Comparison of ENCODE assay signal across 8 mouse cellular contexts in genomic region chr10:80935241-80935640, GRCm38 (mm10). TPM values are rescaled to one million over a fixed set of nuclear protein-coding genes. Genes with fewer than 3 reads are reported as not detected.
A peak's percentile ranks its signal among the peaks of the same experiment; 100 is the strongest.
DNase-seq lines count a peak whose midpoint lies in the region; ATAC-seq and TF ChIP-seq lines count a peak whose summit lies in the region.

No protein-coding gene starts in this region.

- 0 out of 2 replicates have a peak overlapping the region, but pooled peaks have one; percentile 60 for H3K4me2 ChIP-seq in liver, embryonic 12.5 days
- H3K4me2 ChIP-seq in heart, postnatal 0 days (ENCODE audit: low read depth, low read length), result peak overlapping the region; percentile 72; the same call in 1 of the 2 replicates
- H3K4me2 ChIP-seq in midbrain, embryonic 12.5 days (replicated peaks), result 0 out of 2 replicates have a peak overlapping the region, but pooled peaks have one; percentile 48

- H3K4me1 ChIP-seq in liver, embryonic 12.5 days, result peaks cover 81% of the 10 kb centered on the region
- peaks cover 72% of the 10 kb centered on the region for H3K4me1 ChIP-seq in heart, postnatal 0 days (ENCODE audit: control insufficient read depth, insufficient read depth)
- peaks cover 94% of the 10 kb centered on the region for H3K4me1 ChIP-seq in midbrain, embryonic 12.5 days

- H3K9ac ChIP-seq in liver, embryonic 12.5 days, result no peak overlapping the region
- no peak overlapping the region for H3K9ac ChIP-seq in heart, postnatal 0 days (replicated peaks; ENCODE audit: low read depth, low read length)
- no peak overlapping the region for H3K9ac ChIP-seq in midbrain, embryonic 12.5 days (replicated peaks)

- ATAC-seq in liver, embryonic 12.5 days, result no peak
- ATAC-seq in heart, postnatal 0 days (ENCODE audit: insufficient read depth, low read depth), result no peak
- no peak for ATAC-seq in midbrain, embryonic 12.5 days (ENCODE audit: low FRiP score, low read depth)

- no peak overlapping the region for H3K27ac ChIP-seq in liver, embryonic 12.5 days
- no peak overlapping the region for H3K27ac ChIP-seq in heart, postnatal 0 days (ENCODE audit: low read depth)
- 0 out of 2 replicates have a peak overlapping the region, but pooled peaks have one; percentile 25 for H3K27ac ChIP-seq in midbrain, embryonic 12.5 days (replicated peaks)

- H3K27me3 ChIP-seq in liver, embryonic 12.5 days (replicated peaks), result peaks cover 95% of the 10 kb centered on the region
- no peaks in the 10 kb centered on the region for H3K27me3 ChIP-seq in heart, postnatal 0 days (ENCODE audit: control insufficient read depth, insufficient read depth, low read length)
- H3K27me3 ChIP-seq in midbrain, embryonic 12.5 days, result peaks cover 100% of the 10 kb centered on the region

- no peak for DNase-seq in liver
- DNase-seq in adipocyte (ENCODE audit: low spot score), result peak; percentile 32
- DNase-seq in heart, postnatal 0 days (ENCODE audit: low spot score), result no peak
- DNase-seq in cerebellum, postnatal 10 days, result no peak
- no peak for DNase-seq in cerebellum, adult 8-10 months
- DNase-seq in cerebellum, adult 9-10 months, result no peak

- TF ChIP-seq CTCF in heart, postnatal 0 days (IDR thresholded peaks at IDR 0.05; ENCODE audit: low read depth), result no peak

- H3K9me3 ChIP-seq in liver, embryonic 12.5 days (replicated peaks), result no peaks in the 10 kb centered on the region
- H3K9me3 ChIP-seq in heart, postnatal 0 days (replicated peaks; ENCODE audit: control insufficient read depth, low read length), result no peaks in the 10 kb centered on the region
- no peaks in the 10 kb centered on the region for H3K9me3 ChIP-seq in midbrain, embryonic 12.5 days

- H3K36me3 ChIP-seq in liver, embryonic 12.5 days, result no peaks in the 10 kb centered on the region
- H3K36me3 ChIP-seq in heart, postnatal 0 days (replicated peaks; ENCODE audit: control insufficient read depth, insufficient read depth, low read length), result no peaks in the 10 kb centered on the region
- H3K36me3 ChIP-seq in midbrain, embryonic 12.5 days, result no peaks in the 10 kb centered on the region

- TF ChIP-seq EP300 in heart, postnatal 0 days (IDR thresholded peaks at IDR 0.05; ENCODE audit: low read depth), result no peak

- no peak overlapping the region for H3K4me3 ChIP-seq in liver, embryonic 12.5 days
- no peak overlapping the region for H3K4me3 ChIP-seq in heart, postnatal 0 days (ENCODE audit: low read depth, low read length)
- no peak overlapping the region for H3K4me3 ChIP-seq in midbrain, embryonic 12.5 days

- 12% methylated on average over 3 of the region's 3 CpGs for WGBS in liver, embryonic 12.5 days (ENCODE audit: insufficient replicate concordance)
- 41% methylated on average over 3 of the region's 3 CpGs for WGBS in heart, postnatal 0 days
- 4% methylated on average over 3 of the region's 3 CpGs for WGBS in midbrain, embryonic 12.5 days

RNA-seq across cellular contexts. Expression of gene Gadd45b, which starts 5.4 kb away (rescaled TPM):
- 1.6 and 2.0 TPM in 2 replicates for polyA plus RNA-seq in liver, embryonic 12.5 days (2016; fragmentation: Nextera tagmentation; extraction: Ambion mirVana)
- 18.9 and 26.8 TPM in 2 replicates for total RNA-seq in heart, postnatal 0 days (2014; rRNA removed; ENCODE audit: low replicate concordance)
- 22.3 and 28.0 TPM in 2 replicates for polyA plus RNA-seq in heart, postnatal 0 days (2015; fragmentation: Nextera tagmentation; extraction: Ambion mirVana)
- polyA plus RNA-seq in midbrain, embryonic 12.5 days (2016; fragmentation: Nextera tagmentation; extraction: Ambion mirVana), result 8.7 and 11.8 TPM in 2 replicates

RNA-seq across cellular contexts. Expression of gene Lmnb2, which starts 17.2 kb away (rescaled TPM):
- polyA plus RNA-seq in liver, embryonic 12.5 days (2016; fragmentation: Nextera tagmentation; extraction: Ambion mirVana), result 23.1 and 23.6 TPM in 2 replicates
- total RNA-seq in heart, postnatal 0 days (2014; rRNA removed; ENCODE audit: low replicate concordance), result 13.9 and 18.9 TPM in 2 replicates
- 9.1 and 9.7 TPM in 2 replicates for polyA plus RNA-seq in heart, postnatal 0 days (2015; fragmentation: Nextera tagmentation; extraction: Ambion mirVana)
- polyA plus RNA-seq in midbrain, embryonic 12.5 days (2016; fragmentation: Nextera tagmentation; extraction: Ambion mirVana), result 61.7 and 62.0 TPM in 2 replicates

RNA-seq across cellular contexts. Expression of gene Timm13, which starts 34.5 kb away (rescaled TPM):
- 271 and 301 TPM in 2 replicates for polyA plus RNA-seq in liver, embryonic 12.5 days (2016; fragmentation: Nextera tagmentation; extraction: Ambion mirVana)
- total RNA-seq in heart, postnatal 0 days (2014; rRNA removed; ENCODE audit: low replicate concordance), result 163 and 256 TPM in 2 replicates
- 355 and 386 TPM in 2 replicates for polyA plus RNA-seq in heart, postnatal 0 days (2015; fragmentation: Nextera tagmentation; extraction: Ambion mirVana)
- polyA plus RNA-seq in midbrain, embryonic 12.5 days (2016; fragmentation: Nextera tagmentation; extraction: Ambion mirVana), result 305 and 308 TPM in 2 replicates
